In genomic region chrX:21061866-21062543, GRCm38 (mm10) we compare ENCODE assay signal across 8 mouse cellular contexts. TPM values are rescaled to one million over a fixed set of nuclear protein-coding genes. Genes with fewer than 3 reads are reported as not detected.
DNase-seq lines count a peak whose midpoint lies in the region; ATAC-seq lines count a peak whose summit lies in the region.

TSS of gene Zfp182 (minus strand) at chrX:21062316.

- no peaks in the 10 kb centered on the region for H3K9me3 ChIP-seq in hindbrain, embryonic 15.5 days

- H3K27ac ChIP-seq in hindbrain, embryonic 15.5 days (replicated peaks) = peak within 1 kb of the TSS; percentile 80

- H3K4me2 ChIP-seq in hindbrain, embryonic 15.5 days = peak within 1 kb of the TSS; percentile 56

- peak within 1 kb of the TSS; percentile 45 for H3K9ac ChIP-seq in hindbrain, embryonic 15.5 days

- H3K27me3 ChIP-seq in hindbrain, embryonic 15.5 days = no peaks in the 10 kb centered on the region

- no peaks in the 10 kb centered on the region for H3K36me3 ChIP-seq in hindbrain, embryonic 15.5 days

- WGBS in hindbrain, embryonic 15.5 days = 22% methylated on average over 25 of the region's 25 CpGs

- H3K4me1 ChIP-seq in hindbrain, embryonic 15.5 days (replicated peaks) = no peaks in the 10 kb centered on the region

- peak; percentile 92 for DNase-seq in R1 (ENCODE audit: low read depth, low spot score)
- DNase-seq in cerebellum, postnatal 25 days = peak; percentile 73 to 84
- peak; percentile 41 to 57 for DNase-seq in frontal cortex, postnatal 25 days (ENCODE audit: low spot score in 2 of 2)
- DNase-seq in left cerebral cortex, adult 11 months (ENCODE audit: low spot score) = peak; percentile 50
- DNase-seq in lung, postnatal 4 days = peak; percentile 83 to 88
- peak; percentile 67 for DNase-seq in retina, postnatal 7 days (ENCODE audit: low read depth, low spot score)
- peak; percentile 43 for DNase-seq in urinary bladder, adult 2 months (ENCODE audit: low spot score)

- H3K4me3 ChIP-seq in hindbrain, embryonic 15.5 days = peak within 1 kb of the TSS; percentile 53

- ATAC-seq in hindbrain, embryonic 15.5 days (ENCODE audit: low FRiP score, low read depth) = peak; percentile 98

RNA-seq across cellular contexts. Expression of gene Zfp182, which starts in this region (rescaled TPM):
- 7.1 and 7.4 TPM in 2 replicates for polyA plus RNA-seq in hindbrain, embryonic 15.5 days (2015; fragmentation: Nextera tagmentation; extraction: Ambion mirVana)
- 8.9 and 9.3 TPM in 2 replicates for polyA plus RNA-seq in urinary bladder, adult 2 months (2012; rRNA removed)

Comparison
In these comparisons a context has a peak if more than half of its experiments do, and no peak if none do; other contexts are left out.
1. Peak in every context shown above with its lines: DNase-seq, ATAC-seq, H3K4me3 ChIP-seq and H3K27ac ChIP-seq.